Mouse (Mus musculus) lung, embryonic 14.5 days (tissue): ENCODE results near the gene Olfr983. TPM values are rescaled to one million over a fixed set of nuclear protein-coding genes. Genes with fewer than 3 reads are reported as not detected.

Experiments
- ATAC-seq: fragments of 200-750 bp; cut with Nextera tagmentation; 2 replicates; pipeline ENCODE4 v1.8.0; 2017; ENCODE audit warnings: mild to moderate bottlenecking, moderate TSS enrichment, moderate library complexity; ENCODE audit not compliant: insufficient read depth
- DNase-seq: peaks from one replicate; pipeline ENCODE4 v3.0.0-alpha.2; 2015
- H3K27ac ChIP-seq: fragments of 300-500 bp; sonication (generic); 2 replicates; pipeline ENCODE4 v1.5.1; 2014; ENCODE audit warnings: low read depth, mild to moderate bottlenecking, moderate library complexity
- H3K27me3 ChIP-seq: fragments of 300-500 bp; sonication (generic); 2 replicates; pipeline ENCODE4 v1.6.1; 2014; ENCODE audit warnings: low read length, control low read depth; ENCODE audit not compliant: insufficient read depth
- H3K36me3 ChIP-seq: fragments of 300-500 bp; sonication (generic); 2 replicates; pipeline ENCODE4 v1.6.1; 2014; ENCODE audit warnings: control low read depth; ENCODE audit not compliant: insufficient read depth
- H3K4me1 ChIP-seq: fragments of 300-500 bp; sonication (generic); 2 replicates; pipeline ENCODE4 v1.6.1; 2014; ENCODE audit warnings: antibody characterized with exemption, control low read depth; ENCODE audit not compliant: insufficient read depth
- H3K4me2 ChIP-seq: fragments of 300-500 bp; sonication (generic); 2 replicates; pipeline ENCODE4 v1.6.1; 2014; ENCODE audit warnings: mild to moderate bottlenecking
- H3K4me3 ChIP-seq: fragments of 300-500 bp; sonication (generic); 2 replicates; pipeline ENCODE4 v1.5.1; 2014; ENCODE audit warnings: low read depth, low read length
- H3K9ac ChIP-seq: fragments of 300-500 bp; sonication (generic); 2 replicates; pipeline ENCODE4 v1.6.1; 2014
- H3K9me3 ChIP-seq: fragments of 300-500 bp; sonication (generic); 2 replicates; pipeline ENCODE4 v1.6.1; 2016; ENCODE audit warnings: low read depth, low read length, control low read depth
- CTCF ChIP-seq: IDR thresholded peaks from 2 replicates; pipeline ENCODE4 v1.5.1; 2016; ENCODE audit warnings: antibody characterized with exemption, low read depth
- WGBS: fragments of 180-500 bp; shearing (Covaris S2); extraction: QIAGEN DNeasy Blood & Tissue Kit; methylation state at CpG from one replicate; pipeline ENCODE4 v1.1.7; 2014; 5-methylcytosine and 5-hydroxymethylcytosine counted together
- polyA plus RNA-seq: library from polyadenylated mRNA; unstranded; fragments of >200 nt; fragmentation: Nextera tagmentation; extraction: Ambion mirVana; gene quantifications from 2 replicates; pipeline ENCODE4 v1.2.1, GENCODE M21; 2014

The Olfr983 gene
- polyA plus RNA-seq, 1 experiment from 2014 or later: not detected

DNA sequence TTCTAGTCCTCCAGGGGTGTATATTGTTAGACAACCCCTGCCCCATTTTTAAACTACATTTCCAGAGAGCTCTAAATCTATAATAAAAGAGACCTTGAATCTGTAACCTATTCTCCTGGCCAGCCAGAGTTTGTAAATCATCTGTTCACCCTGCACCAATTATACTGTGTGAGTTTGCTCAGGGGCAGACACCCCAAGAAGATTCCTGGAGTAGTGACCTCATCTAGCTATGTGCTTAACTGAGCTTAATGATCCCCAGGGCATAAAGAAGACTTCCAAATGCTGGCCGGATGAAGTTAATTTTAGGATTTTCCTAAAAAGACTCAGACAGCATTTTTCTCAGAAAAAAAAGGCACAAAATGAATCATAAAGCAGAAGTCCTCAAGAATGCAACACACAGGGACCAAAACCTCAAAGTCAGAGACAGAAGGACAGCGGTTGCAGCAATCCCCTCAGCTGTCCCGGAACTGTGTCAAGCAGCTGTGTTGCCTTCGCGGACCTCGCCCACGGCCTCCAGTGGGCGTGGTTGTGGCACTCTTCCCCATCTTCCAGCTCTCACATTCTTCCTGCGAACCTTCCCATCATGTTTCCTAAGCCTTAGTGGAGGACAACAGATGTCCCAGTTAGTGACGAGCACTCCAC, 23.4 kb upstream of the Olfr983 start:
- ATAC-seq: peak; percentile 74

DNA sequence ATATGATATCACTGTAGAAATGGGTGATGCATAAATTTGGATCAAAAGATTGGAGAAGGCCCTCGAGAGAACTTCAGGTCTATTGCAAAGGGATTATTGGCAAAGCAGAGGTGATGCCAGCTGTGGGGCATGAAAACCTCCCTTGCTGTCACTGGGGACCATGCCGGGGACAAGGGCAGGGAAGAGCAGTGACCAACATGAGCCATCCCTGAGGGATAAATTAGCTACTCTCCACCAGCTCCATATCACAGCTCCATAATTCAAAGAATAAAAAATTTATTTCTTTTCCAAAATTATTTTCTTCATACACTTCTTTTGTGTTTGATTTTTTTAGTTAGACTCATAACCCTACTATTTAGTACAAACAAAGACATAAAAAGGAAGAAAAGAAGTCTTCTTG, 20.7 kb upstream of the Olfr983 start, which contains the start of gene Olfr984:
TSS of gene Olfr984 (minus strand) at position 101 of the 400 bp plus-strand sequence.
- ATAC-seq: no peak

More for the DNA sequence above, 23.4 kb upstream of the Olfr983 start:
- peak; percentile 53 for DNase-seq
- Histone ChIP-seq H3K36me3 (no peaks in the 10 kb centered on the region), H3K4me3 (no peak overlapping the region), H3K27ac (no peak overlapping the region), H3K4me1 (no peaks in the 10 kb centered on the region), H3K27me3 (no peaks in the 10 kb centered on the region), H3K9ac (no peak overlapping the region), H3K9me3 (no peaks in the 10 kb centered on the region), H3K4me2 (peak overlapping the region; percentile 21; the same call in 1 of the 2 replicates)
- no peak for TF ChIP-seq CTCF
- WGBS: 31% methylated on average over 10 of the region's 10 CpGs

GRCm38 (mm10) chr9:40094769-40095168, 1.4 kb upstream of the Olfr983 start:
- no peak for DNase-seq
- no peaks in the 10 kb centered on the region for H3K36me3 ChIP-seq
- no peak overlapping the region for H3K4me3 ChIP-seq
- 56% methylated on average over 3 of the region's 3 CpGs for WGBS
- no peak for ATAC-seq
- no peaks in the 10 kb centered on the region for H3K9me3 ChIP-seq
- no peak overlapping the region for H3K4me2 ChIP-seq
- no peaks in the 10 kb centered on the region for H3K27me3 ChIP-seq
- H3K9ac ChIP-seq: no peak overlapping the region
- no peaks in the 10 kb centered on the region for H3K4me1 ChIP-seq
- no peak for TF ChIP-seq CTCF
- no peak overlapping the region for H3K27ac ChIP-seq

More for the DNA sequence above, 20.7 kb upstream of the Olfr983 start, which contains the start of gene Olfr984:
- Histone ChIP-seq H3K4me3 (no peak within 1 kb of the TSS), H3K4me1 (no peaks in the 10 kb centered on the region), H3K4me2 (no peak within 1 kb of the TSS), H3K27ac (no peak within 1 kb of the TSS), H3K9me3 (no peaks in the 10 kb centered on the region), H3K36me3 (no peaks in the 10 kb centered on the region), H3K9ac (no peak within 1 kb of the TSS), H3K27me3 (no peaks in the 10 kb centered on the region)
- 84% methylated on average over 2 of the region's 2 CpGs for WGBS
- TF ChIP-seq CTCF: no peak
- no peak for DNase-seq

GRCm38 (mm10) chr9:40073529-40073928, 19.9 kb downstream of the Olfr983 start, which contains the start of gene Olfr982:
Gene Olfr982, plus strand, starts transcription at chr9:40073829.
- WGBS: 74% methylated on average over 2 of the region's 2 CpGs
- H3K4me1 ChIP-seq: no peaks in the 10 kb centered on the region
- DNase-seq (no peak), ATAC-seq (no peak)
- no peak for TF ChIP-seq CTCF
- H3K9ac ChIP-seq: no peak within 1 kb of the TSS
- no peaks in the 10 kb centered on the region for H3K27me3 ChIP-seq
- no peak within 1 kb of the TSS for H3K27ac ChIP-seq
- no peaks in the 10 kb centered on the region for H3K9me3 ChIP-seq
- H3K36me3 ChIP-seq: no peaks in the 10 kb centered on the region
- no peak within 1 kb of the TSS for H3K4me3 ChIP-seq
- no peak within 1 kb of the TSS for H3K4me2 ChIP-seq

DNA sequence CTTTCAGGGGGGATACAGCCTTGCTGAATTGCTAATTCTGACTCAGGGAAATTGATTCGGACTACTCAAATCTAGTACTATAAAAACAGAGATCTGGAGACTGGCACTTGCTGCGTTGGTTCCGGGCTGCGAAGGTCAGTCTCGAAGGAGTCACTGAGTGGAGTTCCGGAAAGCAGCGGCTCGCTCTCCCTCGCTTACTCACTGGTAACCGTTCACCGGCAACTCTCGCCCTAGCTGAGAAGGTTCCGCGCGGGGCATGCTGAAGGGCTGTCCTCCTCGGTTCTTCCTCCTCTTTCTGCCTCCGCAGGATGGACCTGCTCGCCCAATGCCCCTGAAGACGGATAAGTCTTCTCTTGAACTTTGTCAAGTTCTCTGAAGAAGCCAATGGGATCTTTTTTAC, 43.3 kb downstream of the Olfr983 start:
- no peak for DNase-seq
- H3K9me3 ChIP-seq: no peaks in the 10 kb centered on the region
- 89% methylated on average over 19 of the region's 19 CpGs for WGBS
- H3K36me3 ChIP-seq: no peaks in the 10 kb centered on the region
- no peak for ATAC-seq
- H3K27me3 ChIP-seq: no peaks in the 10 kb centered on the region
- no peak overlapping the region for H3K27ac ChIP-seq
- H3K4me1 ChIP-seq: no peaks in the 10 kb centered on the region
- no peak overlapping the region for H3K9ac ChIP-seq
- H3K4me3 ChIP-seq: no peak overlapping the region
- no peak for TF ChIP-seq CTCF
- H3K4me2 ChIP-seq: no peak overlapping the region

Other genes starting within 250 kb of the Olfr983 start
- gene Olfr972, start 227.2 kb downstream of the Olfr983 start, polyA plus RNA-seq: not detected in 2 replicates
- gene Olfr229, start 186.3 kb downstream of the Olfr983 start, polyA plus RNA-seq: not detected in 2 replicates
- gene Olfr974, start 156.1 kb downstream of the Olfr983 start, polyA plus RNA-seq: not detected in 2 replicates
- not detected in 2 replicates for gene Olfr975, start 141.5 kb downstream of the Olfr983 start, polyA plus RNA-seq
- not detected in 2 replicates for gene Olfr976, start 132.5 kb downstream of the Olfr983 start, polyA plus RNA-seq
- not detected in 2 replicates for gene Olfr978, start 101.5 kb downstream of the Olfr983 start, polyA plus RNA-seq
- gene Olfr979, start 90.1 kb downstream of the Olfr983 start, polyA plus RNA-seq: not detected in 2 replicates
- not detected in 2 replicates for gene Olfr980, start 84.0 kb downstream of the Olfr983 start, polyA plus RNA-seq
- not detected in 2 replicates for gene Olfr981, start 72.1 kb downstream of the Olfr983 start, polyA plus RNA-seq
- not detected in 2 replicates for gene Olfr982, start 19.8 kb downstream of the Olfr983 start, polyA plus RNA-seq
- not detected in 2 replicates for gene Olfr984, start 20.6 kb upstream of the Olfr983 start, polyA plus RNA-seq
- gene Olfr985, start 36.6 kb upstream of the Olfr983 start, polyA plus RNA-seq: not detected in 2 replicates
- not detected in 2 replicates for gene Tmem225, start 54.5 kb upstream of the Olfr983 start, polyA plus RNA-seq
- gene Olfr986, start 87.3 kb upstream of the Olfr983 start, polyA plus RNA-seq: not detected in 2 replicates
- gene Zfp202, start 98.7 kb upstream of the Olfr983 start, polyA plus RNA-seq: 5.0 and 6.0 TPM in 2 replicates
- gene Scn3b, start 175.6 kb upstream of the Olfr983 start, polyA plus RNA-seq: 2.9 and 4.4 TPM in 2 replicates